Mouse (Mus musculus) embryonic facial prominence, embryonic 12.5 days (tissue): ENCODE results near the gene Exoc3l. TPM values are rescaled to one million over a fixed set of nuclear protein-coding genes. Genes with fewer than 3 reads are reported as not detected.

Experiments used
- ATAC-seq: fragments of 200-750 bp; cut with Nextera tagmentation; 2 replicates; pipeline ENCODE4 v1.8.0; 2017; ENCODE audit not compliant: insufficient number of reproducible peaks, insufficient read depth, low FRiP score, low TSS enrichment
- H3K27ac ChIP-seq: fragments of 300-500 bp; sonication (generic); 2 replicates; pipeline ENCODE4 v1.5.1; 2016; ENCODE audit warnings: mild to moderate bottlenecking
- H3K27me3 ChIP-seq: fragments of 300-500 bp; sonication (generic); 2 replicates; pipeline ENCODE4 v1.6.1; 2016; ENCODE audit warnings: mild to moderate bottlenecking, moderate library complexity
- H3K36me3 ChIP-seq: fragments of 300-500 bp; sonication (generic); 2 replicates; pipeline ENCODE4 v1.6.1; 2016; ENCODE audit warnings: mild to moderate bottlenecking
- H3K4me1 ChIP-seq: fragments of 300-500 bp; sonication (generic); 2 replicates; pipeline ENCODE4 v1.6.1; 2016
- H3K4me2 ChIP-seq: fragments of 300-500 bp; sonication (generic); replicated peaks from 2 replicates; pipeline ENCODE4 v1.6.1; 2016; ENCODE audit warnings: mild to moderate bottlenecking, moderate library complexity
- H3K4me3 ChIP-seq: fragments of 300-500 bp; sonication (generic); 2 replicates; pipeline ENCODE4 v1.5.1; 2016; ENCODE audit warnings: mild to moderate bottlenecking
- H3K9ac ChIP-seq: fragments of 300-500 bp; sonication (generic); 2 replicates; pipeline ENCODE4 v1.6.1; 2016; ENCODE audit warnings: mild to moderate bottlenecking, moderate library complexity
- H3K9me3 ChIP-seq: fragments of 300-500 bp; sonication (generic); 2 replicates; pipeline ENCODE4 v1.6.1; 2016; ENCODE audit warnings: mild to moderate bottlenecking, moderate library complexity
- WGBS: fragments of 180-500 bp; shearing (Covaris S2); methylation state at CpG from one replicate; pipeline ENCODE4 v1.1.7; 2016; 5-methylcytosine and 5-hydroxymethylcytosine counted together
- polyA plus RNA-seq: library from polyadenylated mRNA; unstranded; fragments of >200 nt; fragmentation: Nextera tagmentation; extraction: Ambion mirVana; gene quantifications from 2 replicates; pipeline ENCODE4 v1.2.1, GENCODE M21; 2016

The Exoc3l gene
- polyA plus RNA-seq, 1 experiment from 2014 or later: 12.8 TPM

DNA sequence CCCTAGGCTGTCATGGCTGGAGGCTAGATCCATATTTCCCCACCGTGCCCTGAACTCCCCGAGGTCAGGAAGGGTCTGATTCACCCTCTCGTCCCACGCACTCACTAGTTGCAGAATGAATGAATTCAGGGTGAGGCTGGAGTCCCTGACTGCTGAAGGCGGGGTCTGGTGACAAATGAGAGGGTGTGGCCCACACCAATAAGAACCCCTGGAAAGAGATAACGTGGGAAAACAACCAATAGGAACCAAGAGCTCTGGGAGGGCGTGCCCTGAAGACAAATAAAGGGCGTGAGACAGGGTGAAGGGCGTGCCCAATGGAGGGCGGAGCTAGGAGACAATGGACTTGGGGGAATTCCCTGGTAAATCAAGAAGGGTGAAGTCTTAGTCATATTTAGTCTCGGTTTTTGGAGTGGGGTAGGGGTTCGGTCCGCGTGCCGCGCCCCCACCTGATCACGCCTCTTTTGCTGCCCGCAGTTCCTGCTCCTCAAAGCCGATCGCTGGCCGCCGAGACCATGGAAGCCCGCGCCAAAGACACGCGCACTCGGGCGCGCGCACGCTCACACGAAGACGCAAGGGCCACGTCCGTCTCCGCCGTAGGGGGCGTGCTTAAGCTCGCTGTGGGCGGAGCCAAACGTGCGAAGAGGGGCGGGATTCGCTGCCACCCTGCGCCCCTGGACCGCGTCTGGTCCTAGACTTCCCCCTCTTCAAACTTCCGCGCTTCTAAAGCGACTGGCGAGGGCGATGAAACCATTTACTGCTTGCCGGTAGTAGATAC lies 6.8 kb downstream of the Exoc3l start:
- Histone ChIP-seq H3K27me3 (peaks cover 19% of the 10 kb centered on the region), H3K4me2 (peak overlapping the region; percentile 84), H3K4me1 (peaks cover 24% of the 10 kb centered on the region), H3K4me3 (peak overlapping the region; percentile 44), H3K9ac (peak overlapping the region; percentile 48), H3K27ac (peak overlapping the region; percentile 52; the same call in 1 of the 2 replicates), H3K36me3 (peaks cover 9% of the 10 kb centered on the region; the same call in 1 of the 2 replicates), H3K9me3 (no peaks in the 10 kb centered on the region)
- peak; percentile 87 for ATAC-seq
- WGBS: under 1% methylated on average over 53 of the region's 53 CpGs

DNA sequence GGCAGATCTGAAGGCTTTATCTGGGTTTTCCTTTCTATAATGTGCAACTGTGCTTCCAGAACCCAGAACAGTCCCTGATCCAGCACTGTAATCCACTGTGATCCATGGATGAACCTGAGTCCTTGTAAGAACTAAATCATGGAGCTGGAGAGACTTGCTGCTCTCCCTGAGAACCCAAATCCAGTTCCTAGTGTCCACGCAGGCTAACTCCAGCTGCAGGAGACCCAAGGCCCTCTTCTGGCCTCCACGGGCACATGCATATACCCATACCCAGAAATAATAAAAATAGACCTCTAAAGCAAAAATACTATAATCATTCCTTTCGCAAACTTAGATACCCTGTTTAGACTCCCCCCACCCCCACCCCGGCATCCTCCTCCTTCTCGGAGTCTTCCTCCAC lies 7.7 kb downstream of the Exoc3l start:
- Histone ChIP-seq H3K4me3 (peak overlapping the region; percentile 44), H3K9me3 (no peaks in the 10 kb centered on the region), H3K4me1 (peaks cover 24% of the 10 kb centered on the region), H3K4me2 (peak overlapping the region; percentile 84), H3K36me3 (peaks cover 12% of the 10 kb centered on the region; the same call in 1 of the 2 replicates), H3K9ac (no peak overlapping the region), H3K27me3 (peaks cover 12% of the 10 kb centered on the region), H3K27ac (no peak overlapping the region)
- WGBS: 81% methylated on average over 5 of the region's 5 CpGs
- no peak for ATAC-seq

DNA sequence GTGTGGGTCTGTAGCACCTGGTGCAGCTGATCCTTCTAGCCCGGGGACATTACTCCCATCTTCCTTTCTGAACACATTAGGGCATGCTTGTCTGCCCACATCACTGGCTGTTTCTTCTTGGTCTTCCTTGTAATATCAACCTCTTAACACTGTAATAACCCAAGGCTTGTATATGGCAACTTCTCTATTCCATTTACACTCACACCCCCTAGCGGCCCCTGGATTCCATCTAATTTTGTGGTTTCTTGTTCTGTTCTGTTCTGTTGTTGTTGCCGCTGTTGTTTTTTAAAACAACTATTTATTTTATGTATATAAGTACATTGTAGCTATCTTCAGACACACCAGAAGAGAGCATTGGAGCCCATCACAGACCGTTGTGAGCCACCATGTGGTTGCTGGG lies 9.0 kb downstream of the Exoc3l start:
- Histone ChIP-seq H3K9ac (no peak overlapping the region), H3K9me3 (no peaks in the 10 kb centered on the region), H3K4me2 (no peak overlapping the region), H3K36me3 (peaks cover 20% of the 10 kb centered on the region), H3K4me3 (no peak overlapping the region), H3K27ac (no peak overlapping the region), H3K4me1 (peaks cover 24% of the 10 kb centered on the region), H3K27me3 (peaks cover 11% of the 10 kb centered on the region)
- 89% methylated on average over 4 of the region's 4 CpGs for WGBS
- no peak for ATAC-seq

DNA sequence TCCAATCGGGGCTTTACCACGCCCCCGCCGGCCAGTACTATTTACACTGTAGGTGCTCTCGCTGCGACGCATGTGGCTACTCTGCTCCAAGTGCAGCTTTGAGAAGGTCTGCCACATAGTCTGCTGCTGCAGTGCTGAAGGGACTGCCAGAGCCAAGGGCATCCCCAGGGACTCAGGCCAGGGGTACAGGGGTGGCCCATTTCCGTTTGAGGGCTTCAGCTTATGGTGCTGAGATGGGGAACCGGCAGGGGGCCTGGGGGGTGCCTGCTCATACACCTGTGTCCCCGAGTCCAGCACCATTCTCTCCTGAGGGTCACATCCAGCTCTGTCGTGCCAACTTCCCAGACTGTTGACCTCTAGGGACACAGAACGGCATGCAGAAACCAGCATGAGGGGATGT lies 10.4 kb downstream of the Exoc3l start:
- H3K9ac ChIP-seq: no peak overlapping the region
- H3K27me3 ChIP-seq: peaks cover 10% of the 10 kb centered on the region
- H3K4me1 ChIP-seq: peaks cover 20% of the 10 kb centered on the region
- no peaks in the 10 kb centered on the region for H3K9me3 ChIP-seq
- WGBS: 47% methylated on average over 12 of the region's 12 CpGs
- no peak overlapping the region for H3K4me3 ChIP-seq
- H3K27ac ChIP-seq: no peak overlapping the region
- peaks cover 27% of the 10 kb centered on the region for H3K36me3 ChIP-seq
- ATAC-seq: no peak
- H3K4me2 ChIP-seq: no peak overlapping the region

DNA sequence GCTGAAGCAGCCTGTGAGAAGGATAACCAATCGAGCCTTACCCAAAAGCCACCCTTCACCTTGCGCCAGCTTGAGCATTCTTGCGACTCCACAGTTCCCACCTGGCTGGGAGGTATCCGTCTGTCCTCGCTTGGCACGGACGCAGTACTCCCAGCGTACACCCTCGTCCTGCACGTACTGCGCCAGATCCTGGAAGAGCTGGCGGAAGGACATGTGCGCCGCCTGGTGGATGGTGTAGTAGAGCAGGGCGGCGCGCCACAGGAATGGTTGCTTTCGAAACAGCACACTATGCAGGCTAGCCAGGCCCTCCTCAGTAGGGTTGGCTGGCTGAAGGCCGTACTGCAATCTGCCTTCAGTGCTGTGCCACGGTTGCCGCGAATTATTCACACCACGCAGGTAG lies 12.8 kb downstream of the Exoc3l start:
- Histone ChIP-seq H3K27ac (no peak overlapping the region), H3K36me3 (peaks cover 28% of the 10 kb centered on the region), H3K27me3 (peaks cover 27% of the 10 kb centered on the region), H3K9ac (no peak overlapping the region), H3K4me2 (no peak overlapping the region), H3K9me3 (no peaks in the 10 kb centered on the region), H3K4me1 (peaks cover 8% of the 10 kb centered on the region), H3K4me3 (no peak overlapping the region)
- ATAC-seq: no peak
- 27% methylated on average over 23 of the region's 23 CpGs for WGBS

DNA sequence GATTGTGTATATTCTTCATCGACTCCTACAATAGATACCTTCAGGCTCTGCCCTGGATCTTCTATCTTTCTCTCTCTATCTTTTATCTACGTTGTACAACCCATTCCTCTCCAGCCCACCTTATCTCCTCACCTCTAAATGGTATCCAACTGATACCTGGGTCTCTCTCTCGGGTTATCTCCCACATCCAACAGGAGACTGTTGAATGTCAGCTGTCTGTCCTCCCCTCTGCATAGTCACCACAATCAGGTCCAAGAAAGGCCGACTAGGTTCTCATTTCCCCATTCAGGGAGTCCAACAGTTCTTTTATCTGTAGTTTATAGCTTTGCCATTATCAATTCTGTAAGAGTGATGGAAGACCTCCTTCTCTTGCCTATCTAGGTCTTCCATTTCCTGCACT lies 13.7 kb downstream of the Exoc3l start:
- peaks cover 28% of the 10 kb centered on the region for H3K36me3 ChIP-seq
- H3K9me3 ChIP-seq: no peaks in the 10 kb centered on the region
- H3K27me3 ChIP-seq: peaks cover 35% of the 10 kb centered on the region
- ATAC-seq: no peak
- no peak overlapping the region for H3K4me2 ChIP-seq
- WGBS: 88% methylated on average over 4 of the region's 4 CpGs
- H3K4me1 ChIP-seq: peaks cover 6% of the 10 kb centered on the region
- H3K4me3 ChIP-seq: no peak overlapping the region
- no peak overlapping the region for H3K9ac ChIP-seq
- H3K27ac ChIP-seq: no peak overlapping the region

DNA sequence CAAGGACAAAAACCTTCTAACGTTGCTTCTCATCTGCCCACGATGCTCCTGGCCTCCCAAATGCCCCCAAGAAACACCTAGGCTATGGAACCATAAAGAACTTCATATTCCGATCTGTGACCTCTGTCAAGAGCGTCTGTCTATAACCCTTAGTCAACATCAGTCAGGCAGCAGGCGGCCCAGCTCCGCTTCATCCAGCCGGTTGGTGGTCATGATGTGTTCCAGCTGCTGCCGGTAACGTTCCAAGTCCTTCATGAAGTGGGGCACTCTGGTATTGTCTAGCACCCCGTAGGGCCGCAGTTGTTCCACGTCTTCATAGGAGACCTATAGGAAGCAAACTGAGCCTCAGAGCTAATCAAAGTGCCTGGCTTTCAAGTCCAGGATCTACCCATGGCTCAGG lies 14.1 kb downstream of the Exoc3l start:
- no peak overlapping the region for H3K27ac ChIP-seq
- peaks cover 39% of the 10 kb centered on the region for H3K27me3 ChIP-seq
- WGBS: 87% methylated on average over 12 of the region's 12 CpGs
- H3K4me2 ChIP-seq: no peak overlapping the region
- H3K9me3 ChIP-seq: no peaks in the 10 kb centered on the region
- H3K4me3 ChIP-seq: no peak overlapping the region
- no peak overlapping the region for H3K9ac ChIP-seq
- no peak for ATAC-seq
- peaks cover 28% of the 10 kb centered on the region for H3K36me3 ChIP-seq
- H3K4me1 ChIP-seq: peaks cover 6% of the 10 kb centered on the region

DNA sequence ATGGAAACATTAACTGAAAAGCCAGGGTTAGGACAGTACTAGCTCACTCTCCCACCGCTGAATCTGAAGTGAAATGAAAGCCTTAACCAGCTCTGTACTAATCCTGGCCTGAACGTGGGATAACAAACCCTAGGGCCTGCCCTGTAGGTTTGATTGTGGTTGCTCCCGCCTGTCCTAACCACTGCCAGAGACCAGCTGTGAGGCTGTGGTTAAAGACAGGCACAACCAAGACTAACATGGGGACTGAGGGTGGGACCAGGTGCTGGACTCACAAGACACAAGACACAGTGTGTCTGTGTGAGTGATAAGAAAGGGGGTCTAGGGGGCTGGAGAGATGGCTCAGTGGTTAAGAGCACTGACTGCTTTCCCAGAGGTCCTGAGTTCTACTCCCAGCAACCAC lies 15.3 kb downstream of the Exoc3l start:
- no peak overlapping the region for H3K27ac ChIP-seq
- no peaks in the 10 kb centered on the region for H3K9me3 ChIP-seq
- WGBS: 63% methylated on average over 3 of the region's 3 CpGs
- ATAC-seq: no peak
- H3K4me2 ChIP-seq: no peak overlapping the region
- peaks cover 27% of the 10 kb centered on the region for H3K36me3 ChIP-seq
- H3K27me3 ChIP-seq: peaks cover 52% of the 10 kb centered on the region
- H3K9ac ChIP-seq: no peak overlapping the region
- H3K4me3 ChIP-seq: no peak overlapping the region
- H3K4me1 ChIP-seq: peaks cover 16% of the 10 kb centered on the region

DNA sequence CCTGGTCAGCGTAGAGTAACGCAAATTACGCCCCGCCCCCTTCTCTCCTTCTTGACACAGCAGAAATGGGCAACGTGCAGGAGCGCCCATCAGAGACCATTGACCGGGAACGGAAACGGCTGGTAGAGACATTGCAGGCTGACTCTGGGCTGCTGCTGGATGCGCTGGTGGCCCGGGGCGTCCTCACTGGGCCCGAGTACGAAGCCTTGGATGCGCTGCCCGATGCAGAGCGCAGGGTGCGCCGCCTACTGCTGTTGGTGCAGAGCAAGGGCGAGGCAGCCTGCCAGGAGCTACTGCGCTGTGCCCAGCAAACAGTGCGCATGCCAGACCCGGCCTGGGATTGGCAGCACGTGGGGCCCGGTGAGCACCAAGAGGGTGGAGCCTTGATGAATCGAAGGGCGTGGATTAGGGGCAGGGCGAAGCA lies 17.0 kb downstream of the Exoc3l start:
- Histone ChIP-seq H3K4me1 (peaks cover 16% of the 10 kb centered on the region), H3K36me3 (peaks cover 19% of the 10 kb centered on the region; the same call in 1 of the 2 replicates), H3K4me2 (peak overlapping the region; percentile 39), H3K27me3 (peaks cover 68% of the 10 kb centered on the region), H3K9me3 (no peaks in the 10 kb centered on the region), H3K4me3 (peak overlapping the region; percentile 6; the same call in 1 of the 2 replicates), H3K9ac (no peak overlapping the region; the same call in 1 of the 2 replicates), H3K27ac (no peak overlapping the region)
- no peak for ATAC-seq
- WGBS: 3% methylated on average over 28 of the region's 28 CpGs

DNA sequence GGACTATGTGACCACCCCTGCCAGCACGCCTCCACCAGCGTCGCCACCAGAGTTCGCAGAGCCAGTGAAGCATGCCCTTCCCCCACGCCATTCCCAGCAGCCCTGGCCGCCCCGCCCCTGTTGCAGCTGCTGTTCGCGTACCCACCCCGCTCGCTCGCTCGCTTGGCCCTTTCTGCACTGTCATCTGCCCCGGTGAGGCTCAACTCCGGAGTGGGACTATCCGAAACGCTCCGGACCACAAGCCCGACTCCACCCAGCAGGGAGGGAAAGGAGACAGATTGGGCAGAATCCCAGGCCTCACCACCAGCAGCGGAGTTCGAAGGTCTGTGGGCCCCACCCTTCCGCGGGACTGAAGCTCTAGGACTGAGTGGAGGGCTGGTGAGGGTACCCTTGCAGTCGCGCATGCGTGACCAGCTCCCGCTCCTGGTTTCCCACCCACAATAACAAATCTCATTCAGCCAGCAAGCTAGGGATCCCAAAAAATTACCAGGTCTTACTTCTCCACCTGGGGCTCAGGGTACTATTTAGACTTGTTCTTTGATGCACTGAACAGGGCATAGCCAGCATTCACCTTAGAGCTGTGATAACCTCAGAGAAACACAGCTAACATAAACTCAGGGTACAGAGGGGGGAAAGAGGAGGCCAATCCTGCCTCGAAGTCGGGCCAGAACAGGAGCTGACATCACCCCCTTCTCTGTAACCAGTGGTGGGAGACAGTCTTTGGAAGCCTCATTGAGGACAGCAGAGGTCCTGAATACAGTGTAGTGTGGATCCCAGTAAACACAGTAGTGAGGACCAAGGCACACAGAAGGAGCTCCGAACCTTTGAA lies 19.4 kb downstream of the Exoc3l start:
- no peaks in the 10 kb centered on the region for H3K9me3 ChIP-seq
- peaks cover 4% of the 10 kb centered on the region; the same call in 1 of the 2 replicates for H3K36me3 ChIP-seq
- peak overlapping the region; percentile 42; the same call in 1 of the 2 replicates for H3K9ac ChIP-seq
- peaks cover 93% of the 10 kb centered on the region for H3K27me3 ChIP-seq
- peak overlapping the region; percentile 40 for H3K4me3 ChIP-seq
- peak; percentile 42 for ATAC-seq
- WGBS: 3% methylated on average over 30 of the region's 30 CpGs
- H3K4me2 ChIP-seq: peak overlapping the region; percentile 61
- peaks cover 16% of the 10 kb centered on the region for H3K4me1 ChIP-seq
- no peak overlapping the region for H3K27ac ChIP-seq

DNA sequence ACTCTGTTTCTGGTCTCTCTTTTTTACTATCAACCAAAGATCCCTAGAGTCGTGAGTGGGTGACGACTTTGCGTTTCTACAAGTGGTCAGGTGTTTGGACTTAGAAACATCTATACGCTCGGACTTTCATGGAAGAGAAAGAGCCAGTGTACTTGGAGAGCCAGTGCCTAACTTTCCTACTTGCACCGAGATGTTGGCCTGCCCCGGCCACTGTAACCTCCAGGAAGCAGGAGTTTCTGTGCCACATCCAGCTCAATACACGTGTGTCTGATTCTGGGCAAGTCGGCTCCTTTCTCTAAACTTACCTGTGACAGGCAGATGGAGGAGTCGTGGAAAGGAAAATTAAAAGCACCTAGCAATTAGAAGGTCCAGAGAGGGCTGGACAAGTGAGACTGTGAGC lies 20.1 kb downstream of the Exoc3l start, which contains the start of gene Nol3:
Gene Nol3 (plus strand): TSS at position 301 of the 400 bp plus-strand sequence.
- H3K36me3 ChIP-seq: 0 out of 2 replicates have a peak, but pooled peaks cover 3% of the 10 kb centered on the region
- ATAC-seq: no peak
- H3K9me3 ChIP-seq: no peaks in the 10 kb centered on the region
- H3K4me3 ChIP-seq: peak within 1 kb of the TSS; percentile 40
- H3K9ac ChIP-seq: peak within 1 kb of the TSS; percentile 42; the same call in 1 of the 2 replicates
- H3K4me1 ChIP-seq: peaks cover 17% of the 10 kb centered on the region
- H3K27ac ChIP-seq: no peak within 1 kb of the TSS
- peak within 1 kb of the TSS; percentile 61 for H3K4me2 ChIP-seq
- WGBS: 7% methylated on average over 10 of the region's 10 CpGs
- peaks cover 99% of the 10 kb centered on the region for H3K27me3 ChIP-seq
